Mouse (Mus musculus): ENCODE measurements at regions not wholly inside any gene's neighbourhood (a gene's known extent, or its start where the extent isn't known, plus 50 kb on each side); places are given as distances from the start of the nearest gene placed in this dataset.

DNA sequence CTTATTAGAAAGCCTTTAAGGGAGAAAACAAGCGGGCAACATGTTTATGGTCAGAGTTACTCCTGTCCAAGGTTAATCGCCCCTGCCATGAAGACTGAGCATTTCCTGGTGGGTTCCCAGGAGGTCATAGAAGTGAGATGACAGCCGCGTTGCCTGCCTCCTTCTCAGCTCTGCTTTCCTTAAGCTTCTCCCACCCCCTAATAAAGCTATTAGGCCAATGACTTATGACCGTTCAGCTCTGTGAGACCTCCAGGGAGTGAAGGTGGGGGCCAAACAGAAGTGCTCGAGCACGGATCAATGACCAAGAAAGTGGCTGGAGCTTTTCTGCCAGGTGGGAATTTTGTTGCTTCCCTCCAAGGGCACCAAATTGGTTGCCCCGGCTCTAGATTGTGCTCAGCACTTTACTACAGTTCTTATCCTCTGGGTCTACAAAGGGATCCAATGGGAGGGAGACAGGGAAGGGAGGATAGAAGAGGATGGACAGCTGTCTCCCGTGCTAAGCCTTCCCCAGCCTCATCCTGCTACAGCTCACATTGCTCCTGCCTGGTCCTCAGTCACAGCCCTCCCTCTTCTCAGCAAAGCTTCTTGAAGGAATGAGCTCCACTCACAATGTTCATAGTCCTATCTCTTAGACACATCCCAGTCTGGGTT, 151.1 kb upstream of the Ppp2r3a start:
- in situ Hi-C loops (cut with MseI, MboI) = no loop called here

- in situ Hi-C loops (cut with MseI, MboI) = no loop called here
Observed at GRCm38 (mm10) chr9:101401416-101401815, 149.8 kb upstream of the Ppp2r3a start.

- in situ Hi-C loops (cut with MseI, MboI) = no loop called here
Observed at GRCm38 (mm10) chr9:101398858-101399257, 147.3 kb upstream of the Ppp2r3a start.

- in situ Hi-C loops (cut with MseI, MboI) = no loop called here
Observed at GRCm38 (mm10) chr9:101369380-101369779, 117.8 kb upstream of the Ppp2r3a start.

GRCm38 (mm10) chr9:101356607-101357006, 105.0 kb upstream of the Ppp2r3a start:
- in situ Hi-C loops (cut with MseI, MboI) = no loop called here

- in situ Hi-C loops (cut with MseI, MboI) = no loop called here
Observed at GRCm38 (mm10) chr9:101348771-101349170, 97.2 kb upstream of the Ppp2r3a start.

DNA sequence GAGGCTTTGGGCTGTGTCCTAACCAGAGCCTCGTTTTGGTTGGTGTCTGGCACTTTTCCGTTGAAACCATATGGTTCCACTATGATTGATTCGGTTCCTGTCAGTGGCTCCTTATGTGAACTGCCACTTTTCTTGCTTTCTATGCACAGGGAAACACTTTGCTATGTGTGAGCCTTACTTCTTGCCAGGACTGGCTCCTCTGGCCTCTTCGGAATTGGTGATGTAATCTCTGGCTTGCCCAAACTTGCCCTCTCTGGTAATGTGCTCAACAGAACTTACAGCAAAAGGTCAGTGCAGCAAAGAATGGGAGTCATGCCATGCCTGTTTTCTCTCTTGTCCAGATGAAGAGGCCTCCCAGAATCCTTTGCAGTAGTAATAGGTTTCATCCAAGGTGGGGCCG, 91.3 kb upstream of the Ppp2r3a start:
- in situ Hi-C loops (cut with MseI, MboI) = no loop called here

GRCm38 (mm10) chr9:101340796-101341465, 89.3 kb upstream of the Ppp2r3a start:
- in situ Hi-C loops (cut with MseI, MboI) = no loop called here

GRCm38 (mm10) chr9:101329032-101329824, 77.6 kb upstream of the Ppp2r3a start:
- in situ Hi-C loops (cut with MseI, MboI) = no loop called here

- in situ Hi-C loops (cut with MseI, MboI) = no loop called here
Observed at GRCm38 (mm10) chr9:101326961-101327360, 75.4 kb upstream of the Ppp2r3a start.

DNA sequence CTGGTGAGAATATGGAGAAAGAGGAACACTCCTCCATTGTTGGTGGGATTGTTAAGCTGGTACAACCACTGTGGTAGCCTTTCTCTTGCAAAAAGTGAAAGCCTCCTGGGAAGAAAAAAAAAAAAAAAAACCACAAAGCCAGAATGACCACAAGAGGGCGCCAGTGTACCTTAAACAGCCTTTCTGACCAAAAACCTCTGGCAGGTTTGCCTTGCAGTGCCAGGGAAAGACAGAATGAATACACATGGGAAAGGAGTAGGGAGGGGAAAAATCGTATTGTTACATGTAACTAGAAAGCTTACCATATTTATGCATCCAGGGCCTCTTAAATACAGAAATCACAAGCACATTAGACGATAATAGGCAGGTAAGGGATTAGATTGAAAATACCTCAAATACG, 62.4 kb upstream of the Ppp2r3a start:
- in situ Hi-C loops (cut with MseI, MboI) = loop anchor here (25.0 kb wide), 1 partner anchor 1048 kb away; the partner anchor contains the start of gene Ephb1 (in 2 of the 2)

GRCm38 (mm10) chr9:101306408-101306935, 54.9 kb upstream of the Ppp2r3a start:
- in situ Hi-C loops (cut with MseI, MboI) = loop anchor here (25.0 kb wide), 1 partner anchor 1056 kb away; the partner anchor contains the start of gene Ephb1 (in 2 of the 2)

GRCm38 (mm10) chr9:101305730-101306129, 54.1 kb upstream of the Ppp2r3a start:
- in situ Hi-C loops (cut with MseI, MboI) = loop anchor here (25.0 kb wide), 1 partner anchor 1057 kb away; the partner anchor contains the start of gene Ephb1 (in 2 of the 2)

All from mouse trophoblast stem cell (cell line).